Mouse (Mus musculus) C2C12 (cell line): Measurements from ENCODE around the gene D1Ertd622e.

ENCODE experiments used
- CEBPB ChIP-seq: IDR thresholded peaks from one replicate; pipeline ENCODE4 v1.6.1; 2011; ENCODE audit warnings: low read depth, mild to moderate bottlenecking, control low read depth, moderate library complexity
- CTCF ChIP-seq: IDR thresholded peaks from one replicate; pipeline ENCODE4 v1.5.1; 2011; ENCODE audit not compliant: control insufficient read depth, insufficient read depth, insufficient read length
- FOSL1 ChIP-seq: IDR thresholded peaks from one replicate; pipeline ENCODE4 v1.8.0; 2011; ENCODE audit warnings: mild to moderate bottlenecking, low read length; ENCODE audit not compliant: poor library complexity, insufficient read depth, severe bottlenecking
- MAX ChIP-seq: IDR thresholded peaks from one replicate; pipeline ENCODE4 v1.6.1; 2011; ENCODE audit warnings: mild to moderate bottlenecking, control low read depth
- MYOD1 ChIP-seq: IDR thresholded peaks from one replicate; pipeline ENCODE4 v1.6.1; 2011; ENCODE audit warnings: low read depth; ENCODE audit not compliant: control insufficient read depth, insufficient read length
- USF1 ChIP-seq: IDR thresholded peaks from one replicate; pipeline ENCODE4 v1.6.1; 2011; ENCODE audit warnings: low read depth, mild to moderate bottlenecking, control low read depth, moderate library complexity

DNA sequence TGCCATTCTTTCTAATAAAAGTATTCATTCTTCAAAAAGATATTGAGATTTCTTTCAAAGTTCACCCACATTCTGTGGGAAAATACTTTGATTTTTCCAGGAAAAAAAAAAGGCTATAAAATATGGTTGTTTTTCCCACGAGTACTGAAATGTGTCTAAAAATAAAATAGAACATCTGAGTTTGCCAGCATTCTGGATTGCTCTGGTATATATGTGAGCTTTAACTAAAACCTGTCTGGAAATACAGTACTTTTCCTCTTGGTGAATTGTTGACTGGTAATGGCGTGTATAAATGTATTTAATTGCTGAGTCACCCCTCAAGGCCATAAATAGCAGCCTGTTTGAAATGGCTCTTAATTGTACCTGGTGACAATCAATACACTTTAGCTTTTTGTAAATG, 37.5 kb downstream of the D1Ertd622e start:
- no peak for TF ChIP-seq MYOD1
- TF ChIP-seq CTCF, result no peak
- no peak for TF ChIP-seq USF1
- no peak for TF ChIP-seq FOSL1
- no peak for TF ChIP-seq CEBPB
- TF ChIP-seq MAX, result no peak
